Mouse (Mus musculus) olfactory bulb, adult 2 months (tissue): ENCODE results near the gene Nxt1.

ENCODE experiments used
- CTCF ChIP-seq: fragments of 200-500 bp; IDR thresholded peaks from 2 replicates; pipeline ENCODE4 v1.5.1; 2012; ENCODE audit warnings: low read depth, mild to moderate bottlenecking, low read length, moderate library complexity; ENCODE audit not compliant: insufficient read depth
- POLR2A ChIP-seq: fragments of 200-500 bp; IDR thresholded peaks from 2 replicates; pipeline ENCODE4 v1.6.1; 2012; ENCODE audit warnings: mild to moderate bottlenecking, low read depth, low read length, moderate library complexity; ENCODE audit not compliant: insufficient read depth

DNA sequence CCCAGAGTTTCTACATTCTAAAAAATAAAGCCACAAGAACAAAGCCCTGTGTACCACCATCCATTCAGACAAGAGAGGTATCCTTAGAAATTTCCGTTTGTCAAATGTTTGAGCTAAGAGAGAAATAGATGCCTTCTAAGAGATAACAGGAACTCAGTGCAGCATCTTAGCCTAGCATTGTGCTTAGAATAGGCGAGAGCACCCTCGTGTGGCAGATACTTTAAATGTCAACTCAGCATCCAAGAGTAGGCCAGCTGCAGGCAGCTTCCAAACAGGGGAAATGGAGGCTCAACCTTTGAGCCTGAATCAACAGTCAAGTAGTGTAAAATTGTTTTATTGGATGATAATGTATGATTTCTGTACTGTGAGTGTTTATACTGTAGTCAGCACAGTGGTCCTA lies 17.4 kb upstream of the Nxt1 start:
- TF ChIP-seq CTCF: no peak
- TF ChIP-seq POLR2A: no peak
